Mouse (Mus musculus): ENCODE results near the gene Hist1h4j. TPM values are rescaled to one million over a fixed set of nuclear protein-coding genes. Genes with fewer than 3 reads are reported as not detected.

The Hist1h4j gene
- total and polyA plus RNA-seq, 2 experiments from 2014 or later = 1,310 TPM; not detected in 1

DNA sequence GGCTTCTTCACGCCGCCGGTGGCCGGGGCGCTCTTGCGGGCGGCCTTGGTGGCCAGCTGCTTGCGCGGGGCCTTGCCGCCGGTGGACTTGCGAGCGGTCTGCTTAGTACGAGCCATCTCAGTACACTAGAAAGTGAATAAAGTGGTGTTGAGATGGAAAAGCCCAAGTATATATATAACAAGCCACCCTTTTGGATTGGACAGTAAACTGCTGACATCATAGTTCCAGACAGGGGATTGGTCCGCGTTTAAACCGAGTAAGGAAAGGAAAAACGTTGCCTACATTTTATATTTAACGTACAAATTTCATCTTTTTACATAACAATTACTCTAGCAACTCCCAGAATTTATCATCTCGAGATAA is 48.4 kb downstream of the Hist1h4j start, which contains the start of gene Hist1h3i:
Hist1h3i (minus strand) TSS at position 116 of the 363 bp plus-strand sequence.
- H3K4me2 ChIP-seq (ENCODE audit: low read depth, low read length) = peak within 1 kb of the TSS; percentile 68
- ATAC-seq (peak; percentile 77), DNase-seq (ENCODE audit: low spot score) (peak; percentile 90)
- H3K9me3 ChIP-seq (ENCODE audit: low read length) = no peaks in the 10 kb centered on the region
- peak within 1 kb of the TSS; percentile 57 for H3K9ac ChIP-seq (replicated peaks; ENCODE audit: low read length)
- H3K4me3 ChIP-seq (ENCODE audit: low read length) = peak within 1 kb of the TSS; percentile 34
- H3K36me3 ChIP-seq (ENCODE audit: insufficient read depth, low read length) = no peaks in the 10 kb centered on the region
- H3K27me3 ChIP-seq (ENCODE audit: insufficient read depth, low read length) = no peaks in the 10 kb centered on the region
- 1% methylated on average over 13 of the region's 20 CpGs for WGBS
- TF ChIP-seq CTCF (IDR thresholded peaks at IDR 0.05; ENCODE audit: low read depth) = no peak
- H3K4me1 ChIP-seq (ENCODE audit: insufficient read depth, low read length) = peaks cover 9% of the 10 kb centered on the region; the same call in 1 of the 2 replicates
- H3K27ac ChIP-seq = peak within 1 kb of the TSS; percentile 67

DNA sequence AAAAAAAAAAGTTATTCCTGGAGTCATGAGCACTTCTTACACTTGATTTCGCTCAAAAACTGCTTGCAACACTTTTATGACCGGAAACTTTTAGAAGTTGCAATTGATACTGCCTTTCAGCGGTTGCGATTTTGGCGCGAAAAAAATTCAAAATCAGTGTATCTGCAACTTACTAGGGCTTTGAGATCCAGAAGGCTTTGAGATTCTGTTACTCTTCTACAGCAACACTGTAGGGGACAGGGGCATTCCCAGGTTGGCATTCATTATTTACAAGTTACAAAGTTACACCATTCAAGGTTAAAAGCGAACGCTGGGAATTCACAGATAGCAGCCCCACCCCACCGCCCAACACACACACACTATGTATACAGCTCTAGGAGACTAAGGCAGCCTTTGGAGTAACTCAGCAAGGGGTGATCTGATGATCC is 48.9 kb downstream of the Hist1h4j start:
- peaks cover 9% of the 10 kb centered on the region; the same call in 1 of the 2 replicates for H3K4me1 ChIP-seq (ENCODE audit: insufficient read depth, low read length)
- no peaks in the 10 kb centered on the region for H3K36me3 ChIP-seq (ENCODE audit: insufficient read depth, low read length)
- H3K9ac ChIP-seq (replicated peaks; ENCODE audit: low read length) = peak overlapping the region; percentile 33; the same call in 1 of the 2 replicates
- DNase-seq (ENCODE audit: low spot score) (peak; percentile 72), ATAC-seq (no peak)
- peak overlapping the region; percentile 68 for H3K4me2 ChIP-seq (ENCODE audit: low read depth, low read length)
- peak overlapping the region; percentile 34 for H3K4me3 ChIP-seq (ENCODE audit: low read length)
- no peak for TF ChIP-seq CTCF (IDR thresholded peaks at IDR 0.05; ENCODE audit: low read depth)
- WGBS = 3% methylated on average over 9 of the region's 9 CpGs
- no peaks in the 10 kb centered on the region for H3K27me3 ChIP-seq (ENCODE audit: insufficient read depth, low read length)
- H3K27ac ChIP-seq = peak overlapping the region; percentile 18; the same call in 1 of the 2 replicates
- H3K9me3 ChIP-seq (ENCODE audit: low read length) = no peaks in the 10 kb centered on the region

DNA sequence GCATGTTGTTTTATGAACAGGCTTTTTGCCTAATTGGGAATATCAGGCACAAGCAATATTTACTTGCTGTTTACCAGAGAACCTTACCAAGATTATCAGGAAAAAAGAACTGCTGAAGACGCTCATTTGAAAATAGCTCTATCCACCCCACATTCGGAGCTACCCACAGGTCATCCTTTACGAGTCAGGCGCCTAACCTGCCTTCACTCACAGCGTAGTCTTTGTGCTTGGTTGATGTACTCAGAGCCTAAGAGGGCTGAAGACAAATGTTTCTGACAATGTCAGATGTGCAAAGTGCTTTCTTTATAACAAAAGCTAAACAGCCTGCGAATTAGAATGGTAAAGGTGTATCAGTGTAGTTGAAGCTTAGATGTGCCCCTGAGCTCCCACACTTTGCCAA is 49.4 kb downstream of the Hist1h4j start:
- ATAC-seq = no peak
- H3K9me3 ChIP-seq (ENCODE audit: low read length) = no peaks in the 10 kb centered on the region
- no peak overlapping the region; the same call in 1 of the 2 replicates for H3K4me2 ChIP-seq (ENCODE audit: low read depth, low read length)
- H3K27me3 ChIP-seq (ENCODE audit: insufficient read depth, low read length) = no peaks in the 10 kb centered on the region
- no peak overlapping the region for H3K9ac ChIP-seq (replicated peaks; ENCODE audit: low read length)
- peak overlapping the region; percentile 18; the same call in 1 of the 2 replicates for H3K27ac ChIP-seq
- DNase-seq (ENCODE audit: low spot score) = no peak
- peaks cover 9% of the 10 kb centered on the region; the same call in 1 of the 2 replicates for H3K4me1 ChIP-seq (ENCODE audit: insufficient read depth, low read length)
- TF ChIP-seq CTCF (IDR thresholded peaks at IDR 0.05; ENCODE audit: low read depth) = no peak
- WGBS = 24% methylated on average over 6 of the region's 6 CpGs
- H3K4me3 ChIP-seq (ENCODE audit: low read length) = no peak overlapping the region
- H3K36me3 ChIP-seq (ENCODE audit: insufficient read depth, low read length) = no peaks in the 10 kb centered on the region

Small RNA genes within 50 kb of the gene (microRNA-seq; reads per million reads assigned to microRNA genes)
- 0 reads per million in 2 experiments for gene Gm44357
- 0 reads per million in 2 experiments for gene Gm44367
- gene Gm44454 = 0 reads per million in 2 experiments

Other genes starting within 250 kb of the Hist1h4j start
- 0.14 and 0.16 TPM in 2 replicates for gene AK157302, start 239.8 kb upstream of the Hist1h4j start, total RNA-seq (2014; rRNA removed)
- gene AK157302, start 239.8 kb upstream of the Hist1h4j start, polyA plus RNA-seq (2015; fragmentation: Nextera tagmentation; extraction: Ambion mirVana) = 0.43 and 0.53 TPM in 2 replicates
- gene Gm11273, start 233.6 kb upstream of the Hist1h4j start, total RNA-seq (2014; rRNA removed) = 20.4 and 83.2 TPM in 2 replicates
- 7.7 and 8.2 TPM in 2 replicates for gene Gm11273, start 233.6 kb upstream of the Hist1h4j start, polyA plus RNA-seq (2015; fragmentation: Nextera tagmentation; extraction: Ambion mirVana)
- 7.1 and 8.9 TPM in 2 replicates for gene Zkscan8, start 203.9 kb upstream of the Hist1h4j start, total RNA-seq (2014; rRNA removed)
- 2.7 and 2.8 TPM in 2 replicates for gene Zkscan8, start 203.9 kb upstream of the Hist1h4j start, polyA plus RNA-seq (2015; fragmentation: Nextera tagmentation; extraction: Ambion mirVana)
- gene Olfr1366, start 192.3 kb upstream of the Hist1h4j start, total RNA-seq (2014; rRNA removed) = not detected in 2 replicates
- 0.19 and 0.23 TPM in 2 replicates for gene Olfr1366, start 192.3 kb upstream of the Hist1h4j start, polyA plus RNA-seq (2015; fragmentation: Nextera tagmentation; extraction: Ambion mirVana)
- not detected in 2 replicates for gene Olfr1535, start 175.2 kb upstream of the Hist1h4j start, total RNA-seq (2014; rRNA removed)
- gene Olfr1535, start 175.2 kb upstream of the Hist1h4j start, polyA plus RNA-seq (2015; fragmentation: Nextera tagmentation; extraction: Ambion mirVana) = 0.11 and 0.16 TPM in 2 replicates
- not detected in 2 replicates for gene Olfr1364, start 153.3 kb upstream of the Hist1h4j start, total RNA-seq (2014; rRNA removed)
- not detected in 2 replicates for gene Olfr1364, start 153.3 kb upstream of the Hist1h4j start, polyA plus RNA-seq (2015; fragmentation: Nextera tagmentation; extraction: Ambion mirVana)
- not detected in 2 replicates for gene Olfr1362, start 121.0 kb upstream of the Hist1h4j start, total RNA-seq (2014; rRNA removed)
- gene Olfr1362, start 121.0 kb upstream of the Hist1h4j start, polyA plus RNA-seq (2015; fragmentation: Nextera tagmentation; extraction: Ambion mirVana) = not detected in 2 replicates
- not detected in 2 replicates for gene Olfr11, start 92.5 kb upstream of the Hist1h4j start, total RNA-seq (2014; rRNA removed)
- 0.09 TPM in 1 of 2 replicates, not detected in the other for gene Olfr11, start 92.5 kb upstream of the Hist1h4j start, polyA plus RNA-seq (2015; fragmentation: Nextera tagmentation; extraction: Ambion mirVana)
- not detected in 2 replicates for gene Olfr1361, start 71.7 kb upstream of the Hist1h4j start, total RNA-seq (2014; rRNA removed)
- gene Olfr1361, start 71.7 kb upstream of the Hist1h4j start, polyA plus RNA-seq (2015; fragmentation: Nextera tagmentation; extraction: Ambion mirVana) = not detected in 2 replicates
- not detected in 2 replicates for gene Olfr1360, start 57.7 kb upstream of the Hist1h4j start, total RNA-seq (2014; rRNA removed)
- gene Olfr1360, start 57.7 kb upstream of the Hist1h4j start, polyA plus RNA-seq (2015; fragmentation: Nextera tagmentation; extraction: Ambion mirVana) = not detected in 2 replicates
- gene Olfr1359, start 37.0 kb upstream of the Hist1h4j start, total RNA-seq (2014; rRNA removed) = not detected in 2 replicates
- gene Olfr1359, start 37.0 kb upstream of the Hist1h4j start, polyA plus RNA-seq (2015; fragmentation: Nextera tagmentation; extraction: Ambion mirVana) = not detected in 2 replicates
- gene Hist1h2bl, start 18.9 kb upstream of the Hist1h4j start, total RNA-seq (2014; rRNA removed) = 541 and 615 TPM in 2 replicates
- gene Hist1h2bl, start 18.9 kb upstream of the Hist1h4j start, polyA plus RNA-seq (2015; fragmentation: Nextera tagmentation; extraction: Ambion mirVana) = 1.2 TPM in 1 of 2 replicates, not detected in the other
- gene Hist1h2ai, start 18.6 kb upstream of the Hist1h4j start, total RNA-seq (2014; rRNA removed) = 934 and 1,282 TPM in 2 replicates
- 4.5 and 5.8 TPM in 2 replicates for gene Hist1h2ai, start 18.6 kb upstream of the Hist1h4j start, polyA plus RNA-seq (2015; fragmentation: Nextera tagmentation; extraction: Ambion mirVana)
- 1,004 and 1,140 TPM in 2 replicates for gene Hist1h3h, start 17.4 kb upstream of the Hist1h4j start, total RNA-seq (2014; rRNA removed)
- gene Hist1h3h, start 17.4 kb upstream of the Hist1h4j start, polyA plus RNA-seq (2015; fragmentation: Nextera tagmentation; extraction: Ambion mirVana) = 1.9 and 6.2 TPM in 2 replicates
- 1,597 and 1,943 TPM in 2 replicates for gene Hist1h2bm, start 13.0 kb upstream of the Hist1h4j start, total RNA-seq (2014; rRNA removed)
- gene Hist1h2bm, start 13.0 kb upstream of the Hist1h4j start, polyA plus RNA-seq (2015; fragmentation: Nextera tagmentation; extraction: Ambion mirVana) = 1.3 and 1.7 TPM in 2 replicates
- 380 and 998 TPM in 2 replicates for gene Hist1h4k, start 15.4 kb downstream of the Hist1h4j start, total RNA-seq (2014; rRNA removed)
- 1.6 and 1.9 TPM in 2 replicates for gene Hist1h4k, start 15.4 kb downstream of the Hist1h4j start, polyA plus RNA-seq (2015; fragmentation: Nextera tagmentation; extraction: Ambion mirVana)
- 429 and 552 TPM in 2 replicates for gene Hist1h2ak, start 18.8 kb downstream of the Hist1h4j start, total RNA-seq (2014; rRNA removed)
- gene Hist1h2ak, start 18.8 kb downstream of the Hist1h4j start, polyA plus RNA-seq (2015; fragmentation: Nextera tagmentation; extraction: Ambion mirVana) = 9.9 and 13.6 TPM in 2 replicates
- 864 and 1,352 TPM in 2 replicates for gene Hist1h2bn, start 19.1 kb downstream of the Hist1h4j start, total RNA-seq (2014; rRNA removed)
- 1.1 TPM in 1 of 2 replicates, not detected in the other for gene Hist1h2bn, start 19.1 kb downstream of the Hist1h4j start, polyA plus RNA-seq (2015; fragmentation: Nextera tagmentation; extraction: Ambion mirVana)
- gene Hist1h1b, start 45.6 kb downstream of the Hist1h4j start, total RNA-seq (2014; rRNA removed) = 263 and 411 TPM in 2 replicates
- 10.0 and 11.7 TPM in 2 replicates for gene Hist1h1b, start 45.6 kb downstream of the Hist1h4j start, polyA plus RNA-seq (2015; fragmentation: Nextera tagmentation; extraction: Ambion mirVana)
- 789 and 1,626 TPM in 2 replicates for gene Hist1h3i, start 48.3 kb downstream of the Hist1h4j start, total RNA-seq (2014; rRNA removed)
- 24.5 and 29.0 TPM in 2 replicates for gene Hist1h3i, start 48.3 kb downstream of the Hist1h4j start, polyA plus RNA-seq (2015; fragmentation: Nextera tagmentation; extraction: Ambion mirVana)
- 641 and 1,093 TPM in 2 replicates for gene Hist1h2an, start 52.2 kb downstream of the Hist1h4j start, total RNA-seq (2014; rRNA removed)
- 2.2 and 5.4 TPM in 2 replicates for gene Hist1h2an, start 52.2 kb downstream of the Hist1h4j start, polyA plus RNA-seq (2015; fragmentation: Nextera tagmentation; extraction: Ambion mirVana)
- 234 and 289 TPM in 2 replicates for gene Hist1h2bp, start 52.4 kb downstream of the Hist1h4j start, total RNA-seq (2014; rRNA removed)
- 0.84 TPM in 1 of 2 replicates, not detected in the other for gene Hist1h2bp, start 52.4 kb downstream of the Hist1h4j start, polyA plus RNA-seq (2015; fragmentation: Nextera tagmentation; extraction: Ambion mirVana)
- gene Hist1h2bq, start 75.1 kb downstream of the Hist1h4j start, total RNA-seq (2014; rRNA removed) = 1,114 and 1,806 TPM in 2 replicates
- gene Hist1h2bq, start 75.1 kb downstream of the Hist1h4j start, polyA plus RNA-seq (2015; fragmentation: Nextera tagmentation; extraction: Ambion mirVana) = 4.8 and 6.4 TPM in 2 replicates
- gene Hist1h2ao, start 75.4 kb downstream of the Hist1h4j start, total RNA-seq (2014; rRNA removed) = not detected in 2 replicates
- gene Hist1h2ao, start 75.4 kb downstream of the Hist1h4j start, polyA plus RNA-seq (2015; fragmentation: Nextera tagmentation; extraction: Ambion mirVana) = not detected in 2 replicates
- 2.3 and 3.3 TPM in 2 replicates for gene Hist1h4m, start 76.7 kb downstream of the Hist1h4j start, total RNA-seq (2014; rRNA removed)
- gene Hist1h4m, start 76.7 kb downstream of the Hist1h4j start, polyA plus RNA-seq (2015; fragmentation: Nextera tagmentation; extraction: Ambion mirVana) = not detected in 2 replicates
- 4,540 and 4,675 TPM in 2 replicates for gene Hist1h4n, start 97.1 kb downstream of the Hist1h4j start, total RNA-seq (2014; rRNA removed)
- 3.7 and 4.1 TPM in 2 replicates for gene Hist1h4n, start 97.1 kb downstream of the Hist1h4j start, polyA plus RNA-seq (2015; fragmentation: Nextera tagmentation; extraction: Ambion mirVana)
- 1,318 and 1,554 TPM in 2 replicates for gene Hist1h2ap, start 98.4 kb downstream of the Hist1h4j start, total RNA-seq (2014; rRNA removed)
- gene Hist1h2ap, start 98.4 kb downstream of the Hist1h4j start, polyA plus RNA-seq (2015; fragmentation: Nextera tagmentation; extraction: Ambion mirVana) = 798 and 958 TPM in 2 replicates
- 757 and 1,216 TPM in 2 replicates for gene Hist1h2br, start 98.7 kb downstream of the Hist1h4j start, total RNA-seq (2014; rRNA removed)
- gene Hist1h2br, start 98.7 kb downstream of the Hist1h4j start, polyA plus RNA-seq (2015; fragmentation: Nextera tagmentation; extraction: Ambion mirVana) = 4.7 and 7.4 TPM in 2 replicates
- 9.3 and 13.5 TPM in 2 replicates for gene Zfp184, start 210.0 kb downstream of the Hist1h4j start, total RNA-seq (2014; rRNA removed)
- gene Zfp184, start 210.0 kb downstream of the Hist1h4j start, polyA plus RNA-seq (2015; fragmentation: Nextera tagmentation; extraction: Ambion mirVana) = 7.8 and 9.6 TPM in 2 replicates
- not detected in 2 replicates for gene Pom121l2, start 246.1 kb downstream of the Hist1h4j start, total RNA-seq (2014; rRNA removed)
- gene Pom121l2, start 246.1 kb downstream of the Hist1h4j start, polyA plus RNA-seq (2015; fragmentation: Nextera tagmentation; extraction: Ambion mirVana) = not detected in 2 replicates

Measured in hindbrain, postnatal 0 days (tissue).